ENCODE assay signal across 15 mouse cellular contexts in the genomic region with DNA sequence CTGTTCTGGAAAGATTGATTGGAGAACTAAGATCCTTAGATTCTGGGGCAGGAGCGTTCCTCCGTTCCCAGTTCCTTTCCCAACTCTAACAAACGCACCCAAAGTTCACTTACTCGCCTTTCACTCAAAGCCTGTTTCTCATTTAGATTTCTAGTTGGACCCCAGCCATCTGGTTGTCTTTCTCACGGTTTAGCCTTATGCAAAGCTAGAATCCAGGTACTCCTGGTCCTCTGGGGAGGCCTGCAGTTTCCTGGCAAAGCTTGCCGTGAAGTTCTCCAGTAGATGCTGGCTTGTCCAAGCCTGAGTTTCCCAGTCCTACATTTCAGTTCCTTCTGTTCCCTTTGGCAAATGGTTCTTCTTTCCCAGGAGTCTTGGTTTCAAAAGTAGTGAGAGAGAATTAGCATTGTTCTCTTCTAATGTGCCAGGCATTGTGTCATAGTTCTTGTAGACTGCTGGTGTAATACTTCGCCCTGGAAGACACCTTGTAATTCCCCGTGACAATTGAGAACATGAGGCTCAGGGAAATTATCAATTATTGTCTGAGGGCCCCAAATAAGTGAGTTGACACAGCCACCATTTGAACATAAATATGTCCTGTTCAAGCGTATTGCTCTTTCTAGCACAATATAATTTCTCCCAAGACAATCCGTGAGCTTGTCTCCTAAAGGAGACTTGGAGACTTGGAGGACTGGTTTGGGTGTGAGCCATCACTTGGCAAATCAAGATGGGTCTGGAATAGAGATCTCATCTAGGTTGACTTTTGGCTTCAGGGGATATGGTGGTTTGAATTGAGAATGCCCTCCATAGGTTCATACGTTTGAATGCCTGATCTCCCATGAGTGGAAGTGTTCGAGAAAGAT.
"Had no signal": no experiment of that assay in that cellular context is flagged by ENCODE, and none has a peak within 500 bp of the region (broad histone marks: within the 10 kb centered on the region; RNA-seq: fewer than 3 reads in every experiment).

No protein-coding gene starts in this region.

- H3K9me3 ChIP-seq: limb, embryonic 12.5 days; liver, embryonic 15.5 days; neural tube, embryonic 13.5 days; stomach, embryonic 15.5 days had no signal

- DNase-seq: kidney, adult 8-10 months; kidney, postnatal 25 days; layer of hippocampus, adult 9-11 months; layer of hippocampus, postnatal 36 days; lung, adult 2 months; lung, postnatal 36 days; midbrain, embryonic 14.5 days; right cerebral cortex, postnatal 14 days; thymus, postnatal 36 days had no signal

- H3K4me1 ChIP-seq: liver, embryonic 15.5 days; neural tube, embryonic 13.5 days; stomach, embryonic 15.5 days had no signal

- H3K4me3 ChIP-seq: limb, embryonic 12.5 days; liver, embryonic 15.5 days; neural tube, embryonic 13.5 days; stomach, embryonic 15.5 days had no signal

- H3K36me3 ChIP-seq: limb, embryonic 12.5 days; liver, embryonic 15.5 days; neural tube, embryonic 13.5 days; stomach, embryonic 15.5 days had no signal

- H3K27ac ChIP-seq: limb, embryonic 12.5 days; liver, embryonic 15.5 days; neural tube, embryonic 13.5 days; stomach, embryonic 15.5 days had no signal

- ATAC-seq: lung, postnatal 0 days had no signal

- H3K27me3 ChIP-seq: liver, embryonic 15.5 days; neural tube, embryonic 13.5 days; stomach, embryonic 15.5 days had no signal

- H3K4me2 ChIP-seq: limb, embryonic 12.5 days; liver, embryonic 11.5 days; liver, embryonic 15.5 days; neural tube, embryonic 13.5 days; stomach, embryonic 15.5 days had no signal

- H3K9ac ChIP-seq: limb, embryonic 12.5 days; liver, embryonic 15.5 days; neural tube, embryonic 13.5 days; stomach, embryonic 15.5 days had no signal
